Mouse (Mus musculus) cerebellum, adult 11 months (tissue): ENCODE measurements around the gene Chdh.

ENCODE experiments used
- DNase-seq: peaks from one replicate; pipeline ENCODE4 v3.0.0; 2022

Gene Chdh

GRCm38 (mm10) chr14:30064864-30065263 is 56.0 kb downstream of the Chdh start:
- no peak for DNase-seq

GRCm38 (mm10) chr14:30066752-30067151 is 57.9 kb downstream of the Chdh start:
- DNase-seq: no peak

- DNase-seq: no peak
Observed at GRCm38 (mm10) chr14:30068566-30068965, 59.7 kb downstream of the Chdh start.

- peak; percentile 49 for DNase-seq
Observed at GRCm38 (mm10) chr14:30075268-30075887, 66.6 kb downstream of the Chdh start.

GRCm38 (mm10) chr14:30078115-30078808 is 69.4 kb downstream of the Chdh start:
- no peak for DNase-seq

- DNase-seq: no peak
Observed at GRCm38 (mm10) chr14:30079729-30080128, 70.9 kb downstream of the Chdh start.
